25 mouse cellular contexts compared by ENCODE assay signal in the genomic region with DNA sequence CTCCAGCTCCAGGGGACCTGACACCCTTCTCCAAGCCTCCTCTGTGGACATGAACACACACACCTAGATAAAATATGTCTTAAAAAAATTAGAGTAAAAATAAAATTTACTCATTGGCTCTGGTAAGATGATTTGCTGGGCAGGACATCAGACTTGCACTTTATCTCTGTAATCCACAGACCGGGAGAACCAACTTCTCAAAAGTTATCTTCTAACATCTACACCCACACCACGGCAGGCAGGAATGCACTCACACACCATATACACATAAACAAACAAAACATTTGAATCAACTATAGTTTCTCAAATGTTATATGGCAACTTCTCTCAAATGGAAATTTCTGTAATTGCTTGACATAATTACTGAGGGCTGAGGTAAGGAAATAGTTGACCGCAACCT.
"Had no signal": no experiment of that assay in that cellular context is flagged by ENCODE, and none has a peak within 500 bp of the region (broad histone marks: within the 10 kb centered on the region; RNA-seq: fewer than 3 reads in every experiment).

No protein-coding gene starts in this region.

- H3K9ac ChIP-seq: heart, embryonic 13.5 days; heart, embryonic 15.5 days; hindbrain, embryonic 12.5 days; hindbrain, embryonic 15.5 days; kidney, embryonic 15.5 days; limb, embryonic 13.5 days; limb, embryonic 15.5 days had no signal

- H3K36me3 ChIP-seq: hindbrain, embryonic 12.5 days; hindbrain, embryonic 15.5 days; limb, embryonic 15.5 days had no signal

- H3K4me1 ChIP-seq: heart, embryonic 13.5 days; heart, embryonic 15.5 days; hindbrain, embryonic 10.5 days; hindbrain, embryonic 12.5 days; hindbrain, embryonic 15.5 days; kidney, embryonic 15.5 days; limb, embryonic 13.5 days; limb, embryonic 15.5 days had no signal

- H3K9me3 ChIP-seq: heart, embryonic 13.5 days; heart, embryonic 15.5 days; hindbrain, embryonic 10.5 days; hindbrain, embryonic 12.5 days; hindbrain, embryonic 15.5 days; kidney, embryonic 15.5 days; limb, embryonic 13.5 days; limb, embryonic 15.5 days had no signal

- H3K27ac ChIP-seq: heart, adult 2 months; heart, embryonic 13.5 days; heart, embryonic 15.5 days; hindbrain, embryonic 10.5 days; hindbrain, embryonic 12.5 days; hindbrain, embryonic 15.5 days; hindbrain, postnatal 0 days; kidney, embryonic 15.5 days; kidney, postnatal 0 days; limb, embryonic 13.5 days; limb, embryonic 15.5 days had no signal

- H3K4me3 ChIP-seq: heart, adult 2 months; heart, embryonic 13.5 days; heart, embryonic 15.5 days; hindbrain, embryonic 10.5 days; hindbrain, embryonic 12.5 days; hindbrain, embryonic 15.5 days; kidney, embryonic 15.5 days; limb, embryonic 13.5 days; limb, embryonic 15.5 days had no signal

- H3K4me2 ChIP-seq: heart, embryonic 11.5 days; heart, embryonic 13.5 days; heart, embryonic 15.5 days; hindbrain, embryonic 12.5 days; hindbrain, embryonic 15.5 days; kidney, embryonic 15.5 days; limb, embryonic 13.5 days; limb, embryonic 15.5 days had no signal

- DNase-seq: gastrocnemius, postnatal 14 days; gastrocnemius, postnatal 36 days; heart, adult 11 months; heart, adult 2 months; heart, postnatal 4 days; kidney, adult 11 months; kidney, adult 2 months; kidney, adult 9 months; kidney, postnatal 14 days; kidney, postnatal 36 days; layer of hippocampus, adult 9-11 months; layer of hippocampus, postnatal 36 days; left cerebral cortex, postnatal 4 days had no signal

- H3K27me3 ChIP-seq: heart, embryonic 13.5 days; heart, embryonic 15.5 days; hindbrain, embryonic 12.5 days; hindbrain, embryonic 15.5 days; kidney, embryonic 15.5 days; limb, embryonic 13.5 days; limb, embryonic 15.5 days had no signal

- ATAC-seq: hindbrain, postnatal 0 days; intestine, embryonic 16.5 days had no signal
